Mouse (Mus musculus) intestine, embryonic 14.5 days (tissue): ENCODE results near the gene Vsig8. TPM values are rescaled to one million over a fixed set of nuclear protein-coding genes. Genes with fewer than 3 reads are reported as not detected.
A peak's percentile ranks its signal among the peaks of the same experiment; 100 is the strongest.

Source experiments
- ATAC-seq: fragments of 200-750 bp; cut with Nextera tagmentation; replicated peaks from 2 replicates; pipeline ENCODE4 v1.8.0; 2017; ENCODE audit warnings: low read depth, moderate number of reproducible peaks, moderate TSS enrichment, moderate library complexity; ENCODE audit not compliant: low FRiP score, low TSS enrichment
- DNase-seq: peaks from one replicate; pipeline ENCODE4 v3.0.0-alpha.2; 2018; ENCODE audit warnings: low spot score
- H3K27ac ChIP-seq: fragments of 300-500 bp; sonication (generic); 2 replicates; pipeline ENCODE4 v1.5.1; 2014; ENCODE audit warnings: low read depth, mild to moderate bottlenecking, control low read depth
- H3K27me3 ChIP-seq: fragments of 300-500 bp; sonication (generic); replicated peaks from 2 replicates; pipeline ENCODE4 v1.6.1; 2014; ENCODE audit warnings: low read length, control low read depth; ENCODE audit not compliant: control insufficient read depth, insufficient read depth
- H3K36me3 ChIP-seq: fragments of 300-500 bp; sonication (generic); 2 replicates; pipeline ENCODE4 v1.6.1; 2014; ENCODE audit warnings: low read length, control low read depth; ENCODE audit not compliant: control insufficient read depth, insufficient read depth
- H3K4me1 ChIP-seq: fragments of 300-500 bp; sonication (generic); replicated peaks from 2 replicates; pipeline ENCODE4 v1.6.1; 2014; ENCODE audit warnings: low read length, control low read depth, mixed read lengths; ENCODE audit not compliant: control insufficient read depth, insufficient read depth
- H3K4me2 ChIP-seq: fragments of 300-500 bp; sonication (generic); 2 replicates; pipeline ENCODE4 v1.6.1; 2014; ENCODE audit warnings: low read length
- H3K4me3 ChIP-seq: fragments of 300-500 bp; sonication (generic); 2 replicates; pipeline ENCODE4 v1.5.1; 2014; ENCODE audit warnings: low read depth, low read length, control low read depth, mixed read lengths
- H3K9ac ChIP-seq: fragments of 300-500 bp; sonication (generic); 2 replicates; pipeline ENCODE4 v1.6.1; 2014; ENCODE audit warnings: mild to moderate bottlenecking, low read length
- H3K9me3 ChIP-seq: fragments of 300-500 bp; sonication (generic); 2 replicates; pipeline ENCODE4 v1.6.1; 2016; ENCODE audit warnings: low read length, control low read depth; ENCODE audit not compliant: control insufficient read depth
- WGBS: fragments of 180-500 bp; shearing (Covaris S2); extraction: QIAGEN DNeasy Blood & Tissue Kit; methylation state at CpG from one replicate; pipeline ENCODE4 v1.1.7; 2014; 5-methylcytosine and 5-hydroxymethylcytosine counted together
- polyA plus RNA-seq: library from polyadenylated mRNA; unstranded; fragments of >200 nt; fragmentation: Nextera tagmentation; extraction: Ambion mirVana; gene quantifications from 2 replicates; pipeline ENCODE4 v1.2.1, GENCODE M21; 2014

Vsig8 gene
- polyA plus RNA-seq, 1 experiment from 2014 or later = 0.35 TPM

GRCm38 (mm10) chr1:172552623-172553022 is 3.1 kb upstream of the Vsig8 start:
- Histone ChIP-seq H3K36me3 (no peaks in the 10 kb centered on the region), H3K27ac (no peak overlapping the region), H3K27me3 (no peaks in the 10 kb centered on the region), H3K9me3 (no peaks in the 10 kb centered on the region), H3K9ac (no peak overlapping the region), H3K4me2 (no peak overlapping the region), H3K4me3 (no peak overlapping the region), H3K4me1 (peaks cover 11% of the 10 kb centered on the region)
- no peak for ATAC-seq
- 56% methylated on average over 1 of the region's 1 CpGs for WGBS
- DNase-seq = no peak

- peak overlapping the region; percentile 49 for H3K9ac ChIP-seq
- peaks cover 13% of the 10 kb centered on the region for H3K4me1 ChIP-seq
- no peaks in the 10 kb centered on the region for H3K9me3 ChIP-seq
- peaks cover 33% of the 10 kb centered on the region for H3K27me3 ChIP-seq
- ATAC-seq (peak; percentile 90), DNase-seq (peak; percentile 92)
- peak overlapping the region; percentile 54 for H3K4me3 ChIP-seq
- H3K27ac ChIP-seq = no peak overlapping the region
- WGBS = under 1% methylated on average over 57 of the region's 66 CpGs
- H3K4me2 ChIP-seq = peak overlapping the region; percentile 96
- no peaks in the 10 kb centered on the region for H3K36me3 ChIP-seq
These were observed 7.1 kb downstream of the Vsig8 start for GRCm38 (mm10) chr1:172562641-172563464.

GRCm38 (mm10) chr1:172563465-172563828 is 7.7 kb downstream of the Vsig8 start:
- Histone ChIP-seq H3K4me2 (peak overlapping the region; percentile 96), H3K27me3 (peaks cover 33% of the 10 kb centered on the region), H3K4me1 (peaks cover 13% of the 10 kb centered on the region), H3K9me3 (no peaks in the 10 kb centered on the region), H3K4me3 (peak overlapping the region; percentile 54), H3K9ac (no peak overlapping the region; the same call in 1 of the 2 replicates), H3K36me3 (no peaks in the 10 kb centered on the region), H3K27ac (no peak overlapping the region)
- DNase-seq (no peak), ATAC-seq (peak; percentile 47; the same call in 1 of the 2 replicates)
- 1% methylated on average over 10 of the region's 10 CpGs for WGBS

- DNase-seq (no peak), ATAC-seq (no peak)
- Histone ChIP-seq H3K27me3 (peaks cover 19% of the 10 kb centered on the region), H3K9me3 (no peaks in the 10 kb centered on the region), H3K9ac (no peak overlapping the region), H3K36me3 (no peaks in the 10 kb centered on the region), H3K4me1 (peaks cover 13% of the 10 kb centered on the region), H3K27ac (no peak overlapping the region), H3K4me2 (no peak overlapping the region), H3K4me3 (no peak overlapping the region)
- WGBS = 72% methylated on average over 3 of the region's 3 CpGs
These were observed 10.4 kb downstream of the Vsig8 start for GRCm38 (mm10) chr1:172566131-172566530.

DNA sequence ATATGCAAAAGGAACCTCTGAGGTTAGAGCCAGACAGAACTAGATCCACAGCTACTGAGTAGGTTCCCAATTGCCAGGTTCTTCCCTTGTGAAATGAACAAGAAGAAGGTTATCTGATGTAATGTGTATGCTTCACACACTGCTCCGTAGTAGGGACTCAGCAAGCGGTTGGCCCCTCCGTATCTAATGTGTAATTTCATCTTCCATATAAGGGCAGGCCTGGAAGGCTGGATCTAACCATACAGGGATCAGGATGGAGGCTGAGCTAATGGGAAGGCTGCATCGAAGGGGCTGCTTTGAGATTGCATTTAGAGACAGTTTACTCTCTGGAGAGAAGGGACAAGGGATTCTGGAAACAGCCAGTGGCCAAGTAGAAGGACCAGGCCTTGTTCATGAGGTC is 12.0 kb downstream of the Vsig8 start:
- 31% methylated on average over 4 of the region's 4 CpGs for WGBS
- Histone ChIP-seq H3K4me2 (no peak overlapping the region), H3K36me3 (no peaks in the 10 kb centered on the region), H3K9ac (no peak overlapping the region), H3K4me3 (no peak overlapping the region), H3K4me1 (0 out of 2 replicates have a peak, but pooled peaks cover 3% of the 10 kb centered on the region), H3K9me3 (no peaks in the 10 kb centered on the region), H3K27ac (no peak overlapping the region), H3K27me3 (0 out of 2 replicates have a peak, but pooled peaks cover 4% of the 10 kb centered on the region)
- DNase-seq (no peak), ATAC-seq (no peak)

- ATAC-seq (no peak), DNase-seq (no peak)
- Histone ChIP-seq H3K27me3 (no peaks in the 10 kb centered on the region), H3K36me3 (no peaks in the 10 kb centered on the region), H3K4me2 (no peak overlapping the region), H3K4me3 (no peak overlapping the region), H3K4me1 (no peaks in the 10 kb centered on the region), H3K9ac (no peak overlapping the region), H3K9me3 (no peaks in the 10 kb centered on the region), H3K27ac (no peak overlapping the region)
- 59% methylated on average over 6 of the region's 6 CpGs for WGBS
These were observed 24.4 kb downstream of the Vsig8 start for GRCm38 (mm10) chr1:172580116-172580515.

- Histone ChIP-seq H3K4me3 (no peak overlapping the region), H3K4me2 (no peak overlapping the region), H3K36me3 (no peaks in the 10 kb centered on the region), H3K27me3 (no peaks in the 10 kb centered on the region), H3K27ac (no peak overlapping the region), H3K9me3 (no peaks in the 10 kb centered on the region), H3K4me1 (no peaks in the 10 kb centered on the region), H3K9ac (no peak overlapping the region)
- DNase-seq (no peak), ATAC-seq (no peak)
- WGBS = 78% methylated on average over 8 of the region's 8 CpGs
These were observed 26.7 kb downstream of the Vsig8 start for GRCm38 (mm10) chr1:172582436-172582835.

GRCm38 (mm10) chr1:172584271-172584670 is 28.5 kb downstream of the Vsig8 start:
- Histone ChIP-seq H3K4me3 (no peak overlapping the region), H3K4me2 (no peak overlapping the region), H3K27ac (no peak overlapping the region), H3K27me3 (no peaks in the 10 kb centered on the region), H3K9ac (no peak overlapping the region), H3K36me3 (no peaks in the 10 kb centered on the region), H3K4me1 (no peaks in the 10 kb centered on the region), H3K9me3 (no peaks in the 10 kb centered on the region)
- ATAC-seq (no peak), DNase-seq (peak; percentile 40)
- 88% methylated on average over 6 of the region's 6 CpGs for WGBS

- H3K36me3 ChIP-seq = no peaks in the 10 kb centered on the region
- DNase-seq (no peak), ATAC-seq (no peak)
- H3K27ac ChIP-seq = no peak overlapping the region
- no peak overlapping the region for H3K9ac ChIP-seq
- no peaks in the 10 kb centered on the region for H3K4me1 ChIP-seq
- WGBS = 47% methylated on average over 4 of the region's 4 CpGs
- no peaks in the 10 kb centered on the region for H3K27me3 ChIP-seq
- H3K4me2 ChIP-seq = no peak overlapping the region
- H3K9me3 ChIP-seq = no peaks in the 10 kb centered on the region
- H3K4me3 ChIP-seq = no peak overlapping the region
These were observed 29.3 kb downstream of the Vsig8 start for GRCm38 (mm10) chr1:172585026-172585425.
